Mouse (Mus musculus) C2C12 (cell line): ENCODE measurements around the gene Tmem150a.

Source experiments
- CEBPB ChIP-seq: IDR thresholded peaks from one replicate; pipeline ENCODE4 v1.6.1; 2011; ENCODE audit warnings: low read depth, mild to moderate bottlenecking, control low read depth, moderate library complexity
- CTCF ChIP-seq: IDR thresholded peaks from one replicate; pipeline ENCODE4 v1.5.1; 2011; ENCODE audit not compliant: control insufficient read depth, insufficient read depth, insufficient read length
- FOSL1 ChIP-seq: IDR thresholded peaks from one replicate; pipeline ENCODE4 v1.8.0; 2011; ENCODE audit warnings: mild to moderate bottlenecking, low read length; ENCODE audit not compliant: poor library complexity, insufficient read depth, severe bottlenecking
- MAX ChIP-seq: IDR thresholded peaks from one replicate; pipeline ENCODE4 v1.6.1; 2011; ENCODE audit warnings: mild to moderate bottlenecking, control low read depth
- MYOD1 ChIP-seq: IDR thresholded peaks from one replicate; pipeline ENCODE4 v1.6.1; 2011; ENCODE audit warnings: low read depth; ENCODE audit not compliant: control insufficient read depth, insufficient read length
- MYOG ChIP-seq: IDR thresholded peaks from one replicate; pipeline ENCODE4 v1.6.1; 2011; ENCODE audit not compliant: control insufficient read depth, insufficient read length; ENCODE audit errors: extremely low read depth
- USF1 ChIP-seq: IDR thresholded peaks from one replicate; pipeline ENCODE4 v1.6.1; 2011; ENCODE audit warnings: low read depth, mild to moderate bottlenecking, control low read depth, moderate library complexity

DNA sequence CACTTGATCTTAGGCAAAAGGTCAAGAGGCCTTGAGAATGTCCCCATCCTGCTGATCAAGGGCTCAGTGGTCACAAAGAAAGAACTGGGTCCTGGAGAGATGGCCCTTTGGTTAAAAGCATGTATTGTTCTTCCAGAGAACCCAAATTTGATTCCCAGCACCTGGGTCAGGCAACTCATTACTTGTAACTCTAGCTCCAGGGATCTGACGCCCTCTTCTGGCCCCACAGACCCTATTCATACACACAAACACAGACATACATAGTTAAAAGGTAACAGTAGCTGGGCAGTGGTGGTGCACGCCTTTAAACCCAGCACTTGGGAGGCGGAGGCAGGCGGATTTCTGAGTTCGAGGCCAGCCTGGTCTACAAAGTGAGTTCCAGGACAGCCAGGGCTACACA is 37.1 kb downstream of the Tmem150a start:
- TF ChIP-seq CTCF (no peak), USF1 (no peak), MYOG (no peak), MAX (no peak), CEBPB (no peak), FOSL1 (no peak), MYOD1 (no peak)
